Mouse (Mus musculus) embryonic fibroblast, embryonic 13.5 days (primary cell): Measurements from ENCODE around the gene Sgk1.

ENCODE experiments used
- CTCF ChIP-seq: IDR thresholded peaks from 2 replicates; pipeline ENCODE4 v1.5.1; 2011; ENCODE audit warnings: mild to moderate bottlenecking, control low read depth, low read length, moderate library complexity, borderline replicate concordance; ENCODE audit not compliant: insufficient read depth
- POLR2A ChIP-seq: IDR thresholded peaks from 2 replicates; pipeline ENCODE4 v1.6.1; 2011; ENCODE audit warnings: low read depth, mild to moderate bottlenecking, control low read depth, low read length, moderate library complexity

DNA sequence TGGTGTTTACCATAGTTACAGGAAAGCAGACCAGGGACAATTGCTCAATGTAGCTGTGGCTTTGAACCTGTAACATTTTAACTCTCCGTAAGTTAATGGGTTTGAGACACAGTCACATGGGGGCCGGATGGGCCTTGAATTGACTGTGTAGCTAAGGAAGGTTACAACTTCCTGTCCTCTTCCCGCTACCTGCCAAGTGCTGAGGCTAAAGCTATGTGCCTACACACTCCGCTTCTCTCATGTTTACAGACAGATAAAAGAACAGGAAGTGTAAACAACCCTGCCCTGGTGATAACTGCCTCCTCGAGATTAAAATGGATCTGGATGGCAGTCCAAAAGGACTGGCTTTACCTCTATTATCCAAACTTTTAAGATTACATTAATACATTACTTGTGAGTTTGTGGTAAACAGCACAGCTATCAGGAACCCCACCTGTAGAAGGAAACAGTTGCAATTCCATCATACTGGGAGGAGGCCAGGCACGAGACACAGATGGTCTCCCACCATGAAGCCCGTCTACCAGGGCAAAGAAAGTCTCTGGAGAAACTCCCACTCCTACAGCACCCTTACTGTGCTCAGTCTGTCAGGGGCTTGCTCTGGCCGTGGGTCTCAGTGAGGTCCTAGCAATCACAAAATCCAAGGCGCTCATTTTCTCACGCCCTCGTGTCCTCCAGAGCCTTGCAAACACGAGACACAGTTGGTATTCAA is 54.7 kb downstream of the Sgk1 start:
- no peak for TF ChIP-seq CTCF
- TF ChIP-seq POLR2A, result no peak
